ENCODE assay signal across 33 mouse cellular contexts in genomic region chr17:8229607-8230006, GRCm38 (mm10). TPM values are rescaled to one million over a fixed set of nuclear protein-coding genes. Genes with fewer than 3 reads are reported as not detected.
"Had no signal": no experiment of that assay in that cellular context is flagged by ENCODE, and none has a peak within 500 bp of the region (broad histone marks: within the 10 kb centered on the region; RNA-seq: fewer than 3 reads in every experiment).

No protein-coding gene starts in this region.

- H3K4me3 ChIP-seq: heart, adult 2 months; heart, embryonic 13.5 days; heart, embryonic 15.5 days; hindbrain, embryonic 13.5 days; hindbrain, embryonic 15.5 days; kidney, embryonic 15.5 days; limb, embryonic 13.5 days; limb, embryonic 15.5 days; liver, embryonic 12.5 days had no signal

- H3K36me3 ChIP-seq: heart, embryonic 13.5 days; heart, embryonic 15.5 days; hindbrain, embryonic 13.5 days; hindbrain, embryonic 15.5 days; kidney, embryonic 15.5 days; limb, embryonic 13.5 days; limb, embryonic 15.5 days; liver, embryonic 12.5 days had no signal

- H3K9ac ChIP-seq: heart, embryonic 13.5 days; heart, embryonic 15.5 days; hindbrain, embryonic 13.5 days; hindbrain, embryonic 15.5 days; kidney, embryonic 15.5 days; limb, embryonic 13.5 days; limb, embryonic 15.5 days; liver, embryonic 12.5 days had no signal

- H3K9me3 ChIP-seq: heart, embryonic 13.5 days; heart, embryonic 15.5 days; hindbrain, embryonic 13.5 days; hindbrain, embryonic 15.5 days; kidney, embryonic 15.5 days; limb, embryonic 13.5 days; limb, embryonic 15.5 days; liver, embryonic 12.5 days had no signal

- DNase-seq: gastrocnemius, postnatal 14 days; gastrocnemius, postnatal 36 days; heart, adult 11 months; heart, adult 2 months; heart, postnatal 14 days; heart, postnatal 36 days; kidney, adult 11 months; kidney, adult 2 months; kidney, adult 9 months; kidney, postnatal 14 days; kidney, postnatal 36 days; layer of hippocampus, postnatal 36 days; left cerebral cortex, postnatal 4 days had no signal

- ATAC-seq: hindbrain, postnatal 0 days; intestine, embryonic 16.5 days; liver, embryonic 12.5 days had no signal

- H3K27ac ChIP-seq: heart, adult 2 months; heart, embryonic 13.5 days; heart, embryonic 15.5 days; hindbrain, embryonic 13.5 days; hindbrain, embryonic 15.5 days; hindbrain, postnatal 0 days; kidney, embryonic 15.5 days; kidney, postnatal 0 days; limb, embryonic 13.5 days; limb, embryonic 15.5 days; liver, embryonic 12.5 days had no signal

- H3K4me2 ChIP-seq: heart, embryonic 11.5 days; heart, embryonic 13.5 days; heart, embryonic 15.5 days; hindbrain, embryonic 13.5 days; hindbrain, embryonic 15.5 days; kidney, embryonic 15.5 days; limb, embryonic 13.5 days; limb, embryonic 15.5 days; liver, embryonic 12.5 days had no signal

- H3K4me1 ChIP-seq: heart, embryonic 15.5 days; hindbrain, embryonic 13.5 days; hindbrain, embryonic 15.5 days; limb, embryonic 13.5 days; limb, embryonic 15.5 days; liver, embryonic 12.5 days had no signal

- H3K27me3 ChIP-seq: heart, embryonic 15.5 days; hindbrain, embryonic 13.5 days; hindbrain, embryonic 15.5 days; kidney, embryonic 15.5 days; limb, embryonic 13.5 days had no signal

RNA-seq across cellular contexts. Expression of gene Ccr6, which starts 6.2 kb away (rescaled TPM):
- total RNA-seq: gastrocnemius, adult 18-20 months; gastrocnemius, adult 8-10 months; gastrocnemius, postnatal 14 days; gastrocnemius, postnatal 36 days; heart, adult 2 months; heart, postnatal 14 days; heart, postnatal 36 days; hematopoietic stem cell, adult 5-6 weeks; hindbrain, postnatal 0 days; layer of hippocampus, postnatal 36 days; left cerebral cortex, postnatal 25 days; left cerebral cortex, postnatal 4 days; liver, adult 2 months had no signal
- polyA plus RNA-seq: heart, embryonic 11.5 days; heart, embryonic 13.5 days; heart, postnatal 0 days; hindbrain, embryonic 11.5 days; hindbrain, embryonic 13.5 days; hindbrain, embryonic 15.5 days; hindbrain, postnatal 0 days; kidney, embryonic 15.5 days; kidney, postnatal 0 days; limb, embryonic 11.5 days; limb, embryonic 13.5 days; limb, embryonic 15.5 days; liver, embryonic 12.5 days had no signal
